Mouse (Mus musculus) liver, postnatal 0 days (tissue): ENCODE measurements around the gene Inpp4b.

Source experiments
- CTCF ChIP-seq: sonication (generic); IDR thresholded peaks from 2 replicates; pipeline ENCODE4 v1.5.1; 2016; ENCODE audit warnings: antibody characterized with exemption, low read depth
- EP300 ChIP-seq: IDR thresholded peaks from 2 replicates; pipeline ENCODE4 v1.6.1; 2016; ENCODE audit warnings: antibody characterized with exemption, low read depth, mild to moderate bottlenecking

GRCm38 (mm10) chr8:81761466-81761865, 419.1 kb downstream of the Inpp4b start:
- TF ChIP-seq EP300, result no peak
- no peak for TF ChIP-seq CTCF
